Mouse (Mus musculus): ENCODE results near the gene Pigs. TPM values are rescaled to one million over a fixed set of nuclear protein-coding genes. Genes with fewer than 3 reads are reported as not detected.

Gene Pigs
- total and polyA plus RNA-seq, 3 experiments: 26.3 to 65.4 (median 53.1) TPM

DNA sequence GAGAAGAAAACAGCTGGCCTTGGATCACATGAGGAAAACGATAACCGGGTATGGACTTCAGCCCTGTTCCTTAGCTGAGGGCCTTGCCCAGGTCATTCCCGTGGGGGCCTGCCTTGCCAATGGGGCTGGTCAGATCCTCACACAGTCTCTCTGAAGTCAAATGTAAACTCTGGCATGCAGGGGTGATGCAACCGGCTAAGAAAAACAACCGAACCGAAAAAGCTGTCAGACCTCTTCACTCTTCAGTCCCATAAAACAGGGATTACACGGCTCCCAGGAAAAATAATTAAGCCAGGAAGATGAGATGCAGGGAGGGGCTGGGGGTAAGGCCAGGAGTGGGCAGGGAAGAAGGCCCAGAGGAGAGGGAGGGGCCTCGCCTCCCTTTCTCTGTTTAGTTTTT is 35.9 kb downstream of the Pigs start:
- Histone ChIP-seq H3K27me3 (replicated peaks) (peaks cover 60% of the 10 kb centered on the region), H3K36me3 (replicated peaks in 1 of 2; ENCODE audit: control insufficient read depth in 1 of 2, insufficient read depth in 1 of 2, low read length in 1 of 2) (no peaks in the 10 kb centered on the region), H3K79me2 (replicated peaks; ENCODE audit: control insufficient read depth, extremely low read depth, insufficient read depth, poor library complexity, severe bottlenecking) (no peaks in the 10 kb centered on the region), H3K27ac (ENCODE audit: insufficient read depth, low read depth) (no peak overlapping the region), H3K4me3 (replicated peaks in 1 of 3; ENCODE audit: low read depth in 2 of 3, low read length in 2 of 3, poor library complexity in 1 of 3) (no peak overlapping the region), H3K4me1 (ENCODE audit: control insufficient read depth in 1 of 2, insufficient read depth in 2 of 2) (peaks cover 3 to 13% of the 10 kb centered on the region in 2 experiments), H3K4me2 (ENCODE audit: insufficient read depth, low read depth, poor library complexity, severe bottlenecking) (no peak overlapping the region), H3K9me3 (replicated peaks; ENCODE audit: low read length) (no peaks in the 10 kb centered on the region), H3K9ac (ENCODE audit: insufficient read depth, low read depth) (no peak overlapping the region)
- dilution Hi-C loops (cut with MboI; ENCODE audit: extremely low pct_ligation_motif_present, extremely low pct_unique_long_range_greater_than_20kb, low sequenced_read_pairs): no loop called here
- TF ChIP-seq ELF1 (IDR thresholded peaks at IDR 0.05; ENCODE audit: low read depth, low read length) (no peak), JUND (conservative IDR thresholded peaks at IDR 0.05; ENCODE audit: low read depth, low read length) (no peak), UBTF (IDR thresholded peaks at IDR 0.05; ENCODE audit: low read depth, low read length) (no peak), ETS1 (conservative IDR thresholded peaks at IDR 0.05; ENCODE audit: low read depth, low read length) (no peak), RCOR1 (conservative IDR thresholded peaks at IDR 0.05; ENCODE audit: low read depth, low read length) (no peak), ZKSCAN1 (IDR thresholded peaks at IDR 0.05; ENCODE audit: borderline replicate concordance, low read depth, low read length) (no peak), E2F4 (IDR thresholded peaks at IDR 0.05; ENCODE audit: insufficient replicate concordance, low read depth, low read length) (no peak)
- in situ Hi-C loops (cut with MboI; ENCODE audit: low pct_ligation_motif_present, low pct_unique_long_range_greater_than_20kb, low sequenced_read_pairs): loop anchor here (5.0 to 10.0 kb wide), 2 partner anchors 38 to 81 kb away; no protein-coding TSS in a partner anchor
- DNase-seq (ENCODE audit: extremely low read depth): no peak

DNA sequence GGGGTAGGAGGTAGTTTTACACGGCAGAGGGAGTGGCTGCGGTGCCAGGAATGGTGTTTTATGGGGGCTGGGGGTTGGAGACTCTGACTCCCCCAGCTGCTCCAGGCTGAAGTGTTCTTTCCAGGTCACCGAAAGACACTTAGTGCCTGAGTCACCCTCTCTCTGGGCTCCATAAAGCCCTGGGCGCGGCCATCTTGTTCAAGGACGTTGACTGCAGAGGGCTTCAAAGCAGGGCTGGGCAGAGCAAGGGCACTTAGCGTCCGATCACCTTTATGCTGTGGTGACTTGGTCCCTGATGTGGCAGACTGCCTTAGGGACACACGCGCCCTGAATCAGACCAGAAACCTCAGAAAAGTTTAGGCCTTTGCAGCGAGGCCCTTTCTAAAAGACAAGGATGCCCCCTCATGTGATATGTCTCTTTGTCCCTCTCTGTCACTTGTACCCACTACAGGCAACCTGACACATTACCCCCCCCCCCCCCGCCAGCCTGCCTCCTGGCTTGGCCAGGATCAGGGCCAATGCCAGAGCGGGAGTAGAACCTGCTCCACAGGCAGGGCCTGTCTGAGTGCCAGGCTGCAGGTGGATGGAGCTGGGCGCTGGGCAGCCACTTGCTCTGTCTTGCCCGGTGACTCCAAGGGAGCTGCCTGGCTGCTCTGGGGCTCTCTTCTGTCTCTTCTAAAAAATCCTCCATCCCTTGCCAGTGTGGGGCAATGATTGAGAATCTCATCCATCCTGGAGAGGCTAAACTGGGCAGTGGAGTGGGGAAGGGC is 39.4 kb downstream of the Pigs start:
- no peak overlapping the region for H3K9ac ChIP-seq (ENCODE audit: insufficient read depth, low read depth)
- H3K4me3 ChIP-seq (replicated peaks in 1 of 3; ENCODE audit: low read depth in 2 of 3, low read length in 2 of 3, poor library complexity in 1 of 3): no peak overlapping the region
- H3K4me2 ChIP-seq (ENCODE audit: insufficient read depth, low read depth, poor library complexity, severe bottlenecking): no peak overlapping the region
- no peak for TF ChIP-seq GABPA (IDR thresholded peaks at IDR 0.05; ENCODE audit: insufficient replicate concordance, low read depth, low read length)
- TF ChIP-seq TCF12 (IDR thresholded peaks at IDR 0.05; ENCODE audit: low read depth, low read length): no peak
- no peak for TF ChIP-seq ETS1 (conservative IDR thresholded peaks at IDR 0.05; ENCODE audit: low read depth, low read length)
- TF ChIP-seq TBP (conservative IDR thresholded peaks at IDR 0.05; ENCODE audit: low read depth, low read length): no peak
- TF ChIP-seq NRF1 (IDR thresholded peaks at IDR 0.05; ENCODE audit: low read depth, low read length): no peak
- no peak for TF ChIP-seq RCOR1 (conservative IDR thresholded peaks at IDR 0.05; ENCODE audit: low read depth, low read length)
- no peak for TF ChIP-seq UBTF (IDR thresholded peaks at IDR 0.05; ENCODE audit: low read depth, low read length)
- TF ChIP-seq POLR2A (IDR thresholded peaks at IDR 0.05; ENCODE audit: low read depth, low read length): no peak
- TF ChIP-seq E2F4 (IDR thresholded peaks at IDR 0.05; ENCODE audit: insufficient replicate concordance, low read depth, low read length): no peak
- TF ChIP-seq CHD2 (IDR thresholded peaks at IDR 0.05; ENCODE audit: low read length): no peak
- TF ChIP-seq IRF4 (IDR thresholded peaks at IDR 0.05; ENCODE audit: low read depth, low read length): no peak
- TF ChIP-seq USF2 (conservative IDR thresholded peaks at IDR 0.05; ENCODE audit: low read depth, low read length): no peak
- TF ChIP-seq ZC3H11A (IDR thresholded peaks at IDR 0.05; ENCODE audit: low read depth, low read length): no peak
- no peak for TF ChIP-seq MAX (IDR thresholded peaks at IDR 0.05; ENCODE audit: low read length)
- TF ChIP-seq NELFE (IDR thresholded peaks at IDR 0.05; ENCODE audit: low read depth, low read length): no peak
- no peak for TF ChIP-seq MEF2A (IDR thresholded peaks at IDR 0.05; ENCODE audit: borderline replicate concordance, low read depth, low read length)
- TF ChIP-seq KAT2A (IDR thresholded peaks at IDR 0.05; ENCODE audit: insufficient replicate concordance, low read length): no peak
- peaks cover 88% of the 10 kb centered on the region for H3K27me3 ChIP-seq (replicated peaks)
- no peaks in the 10 kb centered on the region for H3K9me3 ChIP-seq (replicated peaks; ENCODE audit: low read length)
- no peaks in the 10 kb centered on the region for H3K79me2 ChIP-seq (replicated peaks; ENCODE audit: control insufficient read depth, extremely low read depth, insufficient read depth, poor library complexity, severe bottlenecking)
- H3K36me3 ChIP-seq (replicated peaks in 1 of 2; ENCODE audit: control insufficient read depth in 1 of 2, insufficient read depth in 1 of 2, low read length in 1 of 2): no peaks in the 10 kb centered on the region
- H3K4me1 ChIP-seq (ENCODE audit: control insufficient read depth in 1 of 2, insufficient read depth in 2 of 2): no peaks in the 10 kb centered on the region
- in situ Hi-C loops (cut with MboI; ENCODE audit: low pct_ligation_motif_present, low pct_unique_long_range_greater_than_20kb, low sequenced_read_pairs) (loop anchor here (10.0 kb wide), 1 partner anchor 77 kb away; no protein-coding TSS in a partner anchor), dilution Hi-C loops (cut with MboI; ENCODE audit: extremely low pct_ligation_motif_present, extremely low pct_unique_long_range_greater_than_20kb, low sequenced_read_pairs) (no loop called here)
- no peak overlapping the region for H3K27ac ChIP-seq (ENCODE audit: insufficient read depth, low read depth)
- no peak for DNase-seq (ENCODE audit: extremely low read depth)

Measured in CH12.LX (cell line).